ENCODE assay signal across 17 mouse cellular contexts in the genomic region with DNA sequence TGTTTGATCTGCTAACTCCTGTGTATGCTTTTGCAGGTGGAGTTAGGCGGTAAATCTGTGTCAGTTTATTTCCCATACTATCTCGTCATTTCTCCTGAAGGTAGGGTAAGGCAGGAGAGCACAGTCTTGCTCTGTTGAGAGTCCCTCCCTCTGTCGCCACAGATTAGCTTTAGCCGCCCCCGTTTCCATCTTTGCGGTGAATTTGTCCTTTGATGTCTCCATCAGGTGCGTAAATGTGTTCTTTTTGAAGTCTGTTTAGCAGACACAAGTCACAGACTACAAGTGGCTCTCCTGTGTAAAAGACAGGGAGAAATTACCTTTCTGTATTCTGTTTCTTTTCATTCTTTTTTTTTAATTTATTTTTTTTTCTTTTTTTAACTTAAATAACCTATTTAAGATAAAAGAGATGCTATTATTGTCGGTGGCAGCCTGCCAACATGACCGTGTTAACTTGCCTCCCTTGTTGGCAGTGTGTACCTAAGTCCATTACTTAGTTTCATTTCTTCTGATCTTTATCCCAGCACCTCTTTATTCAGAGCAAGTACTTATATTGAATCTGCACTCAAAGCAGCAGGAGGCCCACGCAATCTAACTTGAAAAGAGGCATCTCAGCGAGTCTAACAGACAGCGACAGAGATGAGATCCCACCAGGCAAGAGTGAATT. TPM values are rescaled to one million over a fixed set of nuclear protein-coding genes. Genes with fewer than 3 reads are reported as not detected.
DNase-seq lines count a peak whose midpoint lies in the region; ATAC-seq and TF ChIP-seq lines count a peak whose summit lies in the region.
"Had no signal": no experiment of that assay in that cellular context is flagged by ENCODE, and none has a peak within 500 bp of the region (broad histone marks: within the 10 kb centered on the region; RNA-seq: fewer than 3 reads in every experiment).

No protein-coding gene starts in this region.

- H3K27ac ChIP-seq in forebrain, embryonic 13.5 days = no peak overlapping the region
- H3K27ac ChIP-seq in forebrain, postnatal 0 days (ENCODE audit: low read depth, low read length) = no peak overlapping the region
- no peak overlapping the region for H3K27ac ChIP-seq in midbrain, embryonic 15.5 days
- no peak overlapping the region for H3K27ac ChIP-seq in midbrain, embryonic 11.5 days (ENCODE audit: low read depth, low read length)
- H3K27ac ChIP-seq: embryonic facial prominence, embryonic 15.5 days; forebrain, embryonic 10.5 days; gastrocnemius, adult 2 months; liver, embryonic 15.5 days had no signal

- H3K36me3 ChIP-seq in forebrain, embryonic 13.5 days (ENCODE audit: poor library complexity, severe bottlenecking) = no peaks in the 10 kb centered on the region
- no peaks in the 10 kb centered on the region; the same call in 1 of the 2 replicates for H3K36me3 ChIP-seq in forebrain, postnatal 0 days (ENCODE audit: insufficient read depth)
- no peaks in the 10 kb centered on the region for H3K36me3 ChIP-seq in midbrain, embryonic 15.5 days (replicated peaks)
- H3K36me3 ChIP-seq in midbrain, embryonic 11.5 days (ENCODE audit: control insufficient read depth, insufficient read depth, low read length) = no peaks in the 10 kb centered on the region
- H3K36me3 ChIP-seq: embryonic facial prominence, embryonic 15.5 days; forebrain, embryonic 10.5 days; liver, embryonic 15.5 days had no signal

- WGBS in forebrain, embryonic 13.5 days = 58% methylated on average over 12 of the region's 12 CpGs
- WGBS in forebrain, postnatal 0 days = 45% methylated on average over 12 of the region's 12 CpGs
- 53% methylated on average over 12 of the region's 12 CpGs for WGBS in midbrain, embryonic 15.5 days
- WGBS in midbrain, embryonic 11.5 days = 77% methylated on average over 12 of the region's 12 CpGs

- no peak overlapping the region for H3K4me2 ChIP-seq in forebrain, embryonic 13.5 days
- no peak overlapping the region for H3K4me2 ChIP-seq in forebrain, postnatal 0 days (ENCODE audit: low read depth)
- no peak overlapping the region for H3K4me2 ChIP-seq in midbrain, embryonic 15.5 days
- H3K4me2 ChIP-seq in midbrain, embryonic 11.5 days = no peak overlapping the region
- H3K4me2 ChIP-seq: embryonic facial prominence, embryonic 15.5 days; liver, embryonic 15.5 days had no signal

- H3K4me3 ChIP-seq in forebrain, embryonic 13.5 days = no peak overlapping the region
- H3K4me3 ChIP-seq in forebrain, postnatal 0 days (ENCODE audit: low read depth, low read length) = no peak overlapping the region
- no peak overlapping the region for H3K4me3 ChIP-seq in midbrain, embryonic 15.5 days
- no peak overlapping the region for H3K4me3 ChIP-seq in midbrain, embryonic 11.5 days (ENCODE audit: low read depth, low read length)
- H3K4me3 ChIP-seq: embryonic facial prominence, embryonic 15.5 days; forebrain, embryonic 10.5 days; gastrocnemius, adult 2 months; liver, embryonic 15.5 days had no signal

- H3K9me3 ChIP-seq in forebrain, embryonic 13.5 days (replicated peaks) = no peaks in the 10 kb centered on the region
- H3K9me3 ChIP-seq in forebrain, postnatal 0 days (ENCODE audit: low read length) = no peaks in the 10 kb centered on the region
- H3K9me3 ChIP-seq in midbrain, embryonic 15.5 days = no peaks in the 10 kb centered on the region
- H3K9me3 ChIP-seq in midbrain, embryonic 11.5 days (ENCODE audit: control insufficient read depth, low read length) = no peaks in the 10 kb centered on the region
- H3K9me3 ChIP-seq: embryonic facial prominence, embryonic 15.5 days; forebrain, embryonic 10.5 days; liver, embryonic 15.5 days had no signal

- TF ChIP-seq CTCF in forebrain, postnatal 0 days (IDR thresholded peaks at IDR 0.05; ENCODE audit: low read depth) = no peak

- H3K4me1 ChIP-seq in forebrain, embryonic 13.5 days = peaks cover 5% of the 10 kb centered on the region
- no peaks in the 10 kb centered on the region for H3K4me1 ChIP-seq in forebrain, postnatal 0 days (ENCODE audit: insufficient read depth)
- no peaks in the 10 kb centered on the region for H3K4me1 ChIP-seq in midbrain, embryonic 15.5 days
- H3K4me1 ChIP-seq in midbrain, embryonic 11.5 days (ENCODE audit: control insufficient read depth, insufficient read depth, low read length) = no peaks in the 10 kb centered on the region
- H3K4me1 ChIP-seq: embryonic facial prominence, embryonic 15.5 days; forebrain, embryonic 10.5 days; liver, embryonic 15.5 days had no signal

- DNase-seq in forebrain, postnatal 0 days = no peak
- DNase-seq in midbrain, embryonic 11.5 days (ENCODE audit: low spot score, missing footprints) = no peak
- peak; percentile 20 for DNase-seq in induced T-regulatory cell, adult 2 months (ENCODE audit: low read depth)
- DNase-seq in thymus, postnatal 14 days = no peak
- DNase-seq in urinary bladder, postnatal 25 days (ENCODE audit: low spot score) = no peak
- DNase-seq: adrenal gland, postnatal 25 days; cerebellum, adult 8-10 months; gastrocnemius, adult 2 months; kidney, postnatal 4 days; lung, postnatal 10 days; retina, postnatal 1 day had no signal

- ATAC-seq in forebrain, embryonic 13.5 days = peak; percentile 4; the same call in 1 of the 2 replicates
- ATAC-seq in forebrain, postnatal 0 days = no peak
- ATAC-seq in midbrain, embryonic 15.5 days (replicated peaks) = peak; percentile 37; the same call in 1 of the 2 replicates
- ATAC-seq in midbrain, embryonic 11.5 days (ENCODE audit: low FRiP score) = no peak

- no peak overlapping the region for H3K9ac ChIP-seq in forebrain, embryonic 13.5 days
- H3K9ac ChIP-seq in forebrain, postnatal 0 days = no peak overlapping the region
- H3K9ac ChIP-seq in midbrain, embryonic 15.5 days = no peak overlapping the region
- no peak overlapping the region for H3K9ac ChIP-seq in midbrain, embryonic 11.5 days (ENCODE audit: low read length)
- H3K9ac ChIP-seq: embryonic facial prominence, embryonic 15.5 days; liver, embryonic 15.5 days had no signal

- H3K27me3 ChIP-seq in forebrain, embryonic 13.5 days = no peaks in the 10 kb centered on the region
- no peaks in the 10 kb centered on the region for H3K27me3 ChIP-seq in forebrain, postnatal 0 days (ENCODE audit: insufficient read depth, low read length)
- no peaks in the 10 kb centered on the region for H3K27me3 ChIP-seq in midbrain, embryonic 15.5 days (replicated peaks)
- no peaks in the 10 kb centered on the region for H3K27me3 ChIP-seq in midbrain, embryonic 11.5 days (ENCODE audit: control insufficient read depth, insufficient read depth, low read length)
- H3K27me3 ChIP-seq: embryonic facial prominence, embryonic 15.5 days; liver, embryonic 15.5 days had no signal

RNA-seq across cellular contexts. Expression of a gene that starts 25.5 kb away (rescaled TPM):
- polyA plus RNA-seq in forebrain, embryonic 13.5 days (2015; fragmentation: Nextera tagmentation; extraction: Ambion mirVana) = 43.3 and 43.7 TPM in 2 replicates
- total RNA-seq in forebrain, postnatal 0 days (2014; rRNA removed) = 89.7 and 98.2 TPM in 2 replicates
- 28.1 and 46.2 TPM in 2 replicates for polyA plus RNA-seq in forebrain, postnatal 0 days (2015; fragmentation: Nextera tagmentation; extraction: Ambion mirVana)
- 62.3 and 70.4 TPM in 2 replicates for polyA plus RNA-seq in midbrain, embryonic 15.5 days (2015; fragmentation: Nextera tagmentation; extraction: Ambion mirVana)
- 15.0 and 19.3 TPM in 2 replicates for polyA plus RNA-seq in midbrain, embryonic 11.5 days (2014; fragmentation: Nextera tagmentation; extraction: Ambion mirVana)
- total RNA-seq: gastrocnemius, adult 2 months; granulocyte monocyte progenitor cell, adult 5-6 weeks had no signal

Comparison
In these comparisons a context has a peak if more than half of its experiments do, and no peak if none do; other contexts are left out.
1. ATAC-seq: peak in forebrain, embryonic 13.5 days (single experiment) and midbrain, embryonic 15.5 days (single experiment); none in forebrain, postnatal 0 days (single experiment) and midbrain, embryonic 11.5 days (single experiment).